Mouse (Mus musculus): ENCODE measurements around the gene Peak1. TPM values are rescaled to one million over a fixed set of nuclear protein-coding genes. Genes with fewer than 3 reads are reported as not detected.

Gene Peak1
- total and polyA plus RNA-seq, 3 experiments: 2.8 to 11.7 TPM; not detected in 1

DNA sequence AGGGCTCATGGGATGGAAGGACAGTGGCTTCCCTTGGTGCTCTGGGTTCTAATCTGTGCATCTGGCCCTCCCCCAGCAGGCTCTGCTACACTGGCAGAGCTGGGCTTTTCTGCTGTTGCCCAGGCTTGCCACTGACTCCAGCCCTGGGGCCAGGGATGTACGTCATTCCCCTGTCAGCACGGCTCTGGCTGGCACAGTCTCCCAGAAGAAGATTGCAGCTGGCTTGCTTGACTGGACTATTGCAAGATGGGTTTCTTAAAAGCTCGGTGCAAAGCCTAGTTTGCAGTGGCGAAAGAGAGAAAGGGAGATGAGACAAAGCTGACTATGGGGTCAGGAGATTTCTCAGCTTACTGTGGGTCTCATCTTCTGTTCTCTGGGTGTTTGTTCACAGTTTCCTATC lies 240.5 kb downstream of the Peak1 start:
- Histone ChIP-seq H3K27ac (ENCODE audit: control insufficient read depth, low read depth, low read length) (no peak overlapping the region), H3K36me3 (ENCODE audit: control insufficient read depth in 1 of 2, insufficient read depth in 2 of 2, low read length in 2 of 2) (no peaks in the 10 kb centered on the region), H3K9me3 (replicated peaks; ENCODE audit: insufficient read depth, low read length) (no peaks in the 10 kb centered on the region), H3K79me2 (ENCODE audit: control insufficient read depth, insufficient read depth, low read length, poor library complexity) (no peaks in the 10 kb centered on the region), H3K4me1 (ENCODE audit: control insufficient read depth in 1 of 2, insufficient read depth in 2 of 2, low read length in 2 of 2) (no peaks in the 10 kb centered on the region; a peak in 2 of 4 replicates), H3K27me3 (ENCODE audit: control insufficient read depth in 1 of 2, insufficient read depth in 2 of 2, low read length in 2 of 2) (peaks cover 1 to 2% of the 10 kb centered on the region in 2 experiments; a peak in 3 of 4 replicates), H3K4me3 (ENCODE audit: control insufficient read depth in 1 of 2, insufficient read depth in 1 of 2, low read depth in 2 of 2, low read length in 2 of 2) (no peak overlapping the region), H3K9ac (ENCODE audit: control insufficient read depth, low read depth, low read length, poor library complexity, severe bottlenecking) (no peak overlapping the region)
- no peak for TF ChIP-seq POLR2A (IDR thresholded peaks at IDR 0.05; ENCODE audit: control insufficient read depth in 1 of 2, insufficient read depth in 1 of 2, low read depth in 1 of 2, low read length in 2 of 2, poor library complexity in 1 of 2)
- no peak for TF ChIP-seq JUND (IDR thresholded peaks at IDR 0.05; ENCODE audit: low read depth, low read length)
- TF ChIP-seq MAFK (IDR thresholded peaks at IDR 0.05; ENCODE audit: borderline replicate concordance, low read depth, low read length): no peak
- TF ChIP-seq USF1 (IDR thresholded peaks at IDR 0.05; ENCODE audit: low read depth, low read length): no peak
- no peak for TF ChIP-seq E2F4 (IDR thresholded peaks at IDR 0.05; ENCODE audit: borderline replicate concordance, low read depth, low read length)
- no peak for TF ChIP-seq MAZ (IDR thresholded peaks at IDR 0.05; ENCODE audit: low read depth, low read length)
- no peak for TF ChIP-seq UBTF (IDR thresholded peaks at IDR 0.05; ENCODE audit: borderline replicate concordance, insufficient read depth, low read depth, low read length)
- no peak for TF ChIP-seq SIN3A (IDR thresholded peaks at IDR 0.05; ENCODE audit: low read length)
- TF ChIP-seq ELF1 (IDR thresholded peaks at IDR 0.05; ENCODE audit: low read depth, low read length): no peak
- TF ChIP-seq MYC (IDR thresholded peaks at IDR 0.05; ENCODE audit: low read depth, low read length): no peak
- TF ChIP-seq RCOR1 (IDR thresholded peaks at IDR 0.05; ENCODE audit: low read depth, low read length): no peak
- no peak for TF ChIP-seq USF2 (IDR thresholded peaks at IDR 0.05; ENCODE audit: borderline replicate concordance in 1 of 2, insufficient read depth in 1 of 2, low read depth in 1 of 2, low read length in 2 of 2)
- TF ChIP-seq TBP (IDR thresholded peaks at IDR 0.05; ENCODE audit: low read depth, low read length): no peak
- TF ChIP-seq TAL1 (IDR thresholded peaks at IDR 0.05; ENCODE audit: low read length): no peak
- TF ChIP-seq KAT2A (conservative IDR thresholded peaks at IDR 0.05; ENCODE audit: low read depth, low read length): no peak
- no peak for TF ChIP-seq CHD1 (IDR thresholded peaks at IDR 0.05; ENCODE audit: low read depth, low read length)
- no peak for TF ChIP-seq GABPA (IDR thresholded peaks at IDR 0.05; ENCODE audit: low read depth, low read length)
- TF ChIP-seq POLR2AphosphoS2 (IDR thresholded peaks at IDR 0.05; ENCODE audit: low read length): no peak
- no peak for TF ChIP-seq CHD2 (IDR thresholded peaks at IDR 0.05; ENCODE audit: low read length)
- no peak for TF ChIP-seq MAX (IDR thresholded peaks at IDR 0.05; ENCODE audit: low read length)
- no peak for DNase-seq (ENCODE audit: low read depth, low spot score)

DNA sequence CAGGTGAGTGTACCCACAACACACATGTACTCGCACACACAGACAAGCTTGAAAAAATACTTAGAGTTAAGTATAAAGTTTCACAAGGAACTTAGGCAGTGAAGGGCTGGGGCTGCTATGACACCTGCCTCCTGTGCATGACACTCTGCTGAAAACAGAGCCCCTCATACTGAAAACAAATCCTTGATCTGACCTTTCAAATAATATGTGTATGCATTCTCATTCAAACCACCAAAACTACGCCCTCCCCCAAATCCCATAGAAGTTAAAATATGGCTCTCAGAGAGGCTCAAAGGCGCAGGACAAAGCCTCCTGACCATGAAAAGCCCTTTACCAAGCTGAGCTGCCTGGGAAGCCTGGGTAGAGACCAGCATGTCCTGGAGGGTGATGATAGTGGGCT lies 242.6 kb downstream of the Peak1 start:
- Histone ChIP-seq H3K36me3 (ENCODE audit: control insufficient read depth in 1 of 2, insufficient read depth in 2 of 2, low read length in 2 of 2) (no peaks in the 10 kb centered on the region), H3K4me1 (ENCODE audit: control insufficient read depth in 1 of 2, insufficient read depth in 2 of 2, low read length in 2 of 2) (no peaks in the 10 kb centered on the region; a peak in 1 of 4 replicates), H3K79me2 (ENCODE audit: control insufficient read depth, insufficient read depth, low read length, poor library complexity) (no peaks in the 10 kb centered on the region), H3K4me3 (ENCODE audit: control insufficient read depth in 1 of 2, insufficient read depth in 1 of 2, low read depth in 2 of 2, low read length in 2 of 2) (no peak overlapping the region), H3K27me3 (ENCODE audit: control insufficient read depth in 1 of 2, insufficient read depth in 2 of 2, low read length in 2 of 2) (peaks cover 3% of the 10 kb centered on the region in 2 experiments), H3K9ac (ENCODE audit: control insufficient read depth, low read depth, low read length, poor library complexity, severe bottlenecking) (no peak overlapping the region), H3K9me3 (replicated peaks; ENCODE audit: insufficient read depth, low read length) (no peaks in the 10 kb centered on the region), H3K27ac (ENCODE audit: control insufficient read depth, low read depth, low read length) (no peak overlapping the region)
- TF ChIP-seq MEF2A (IDR thresholded peaks at IDR 0.05; ENCODE audit: extremely low read depth, insufficient replicate concordance, low read depth, low read length, poor library complexity, severe bottlenecking): no peak
- TF ChIP-seq SIN3A (IDR thresholded peaks at IDR 0.05; ENCODE audit: low read length): no peak
- TF ChIP-seq USF1 (IDR thresholded peaks at IDR 0.05; ENCODE audit: low read depth, low read length): no peak
- no peak for TF ChIP-seq TBP (IDR thresholded peaks at IDR 0.05; ENCODE audit: low read depth, low read length)
- TF ChIP-seq CHD2 (IDR thresholded peaks at IDR 0.05; ENCODE audit: low read length): no peak
- no peak for TF ChIP-seq POLR2AphosphoS5 (IDR thresholded peaks at IDR 0.05; ENCODE audit: borderline replicate concordance, low read depth, low read length)
- TF ChIP-seq KAT2A (conservative IDR thresholded peaks at IDR 0.05; ENCODE audit: low read depth, low read length): no peak
- no peak for TF ChIP-seq ZKSCAN1 (IDR thresholded peaks at IDR 0.05; ENCODE audit: low read depth, low read length)
- TF ChIP-seq TCF12 (IDR thresholded peaks at IDR 0.05; ENCODE audit: low read depth, low read length): no peak
- no peak for TF ChIP-seq POLR2A (IDR thresholded peaks at IDR 0.05; ENCODE audit: control insufficient read depth in 1 of 2, insufficient read depth in 1 of 2, low read depth in 1 of 2, low read length in 2 of 2, poor library complexity in 1 of 2)
- no peak for TF ChIP-seq ZMIZ1 (IDR thresholded peaks at IDR 0.05; ENCODE audit: low read depth, low read length)
- no peak for TF ChIP-seq MXI1 (IDR thresholded peaks at IDR 0.05; ENCODE audit: low read depth, low read length)
- TF ChIP-seq NRF1 (IDR thresholded peaks at IDR 0.05; ENCODE audit: insufficient read depth, low read depth, low read length, poor library complexity, severe bottlenecking): no peak
- no peak for TF ChIP-seq RAD21 (IDR thresholded peaks at IDR 0.05; ENCODE audit: low read depth, low read length)
- no peak for TF ChIP-seq CHD1 (IDR thresholded peaks at IDR 0.05; ENCODE audit: low read depth, low read length)
- TF ChIP-seq E2F4 (IDR thresholded peaks at IDR 0.05; ENCODE audit: borderline replicate concordance, low read depth, low read length): no peak
- no peak for TF ChIP-seq POLR2AphosphoS2 (IDR thresholded peaks at IDR 0.05; ENCODE audit: low read length)
- no peak for TF ChIP-seq EP300 (IDR thresholded peaks at IDR 0.05; ENCODE audit: low read depth in 1 of 2, low read length in 2 of 2)
- no peak for TF ChIP-seq GATA1 (IDR thresholded peaks at IDR 0.05; ENCODE audit: low read depth, low read length)
- no peak for DNase-seq (ENCODE audit: low read depth, low spot score)

Data from MEL (cell line).